Mouse (Mus musculus): ENCODE measurements around the gene Habp2.
A peak's percentile ranks its signal among the peaks of the same experiment; 100 is the strongest.

Habp2 gene

GRCm38 (mm10) chr19:56363721-56364460 is 77.0 kb downstream of the Habp2 start:
- peak; percentile 50 for DNase-seq (ENCODE audit: low spot score)

DNA sequence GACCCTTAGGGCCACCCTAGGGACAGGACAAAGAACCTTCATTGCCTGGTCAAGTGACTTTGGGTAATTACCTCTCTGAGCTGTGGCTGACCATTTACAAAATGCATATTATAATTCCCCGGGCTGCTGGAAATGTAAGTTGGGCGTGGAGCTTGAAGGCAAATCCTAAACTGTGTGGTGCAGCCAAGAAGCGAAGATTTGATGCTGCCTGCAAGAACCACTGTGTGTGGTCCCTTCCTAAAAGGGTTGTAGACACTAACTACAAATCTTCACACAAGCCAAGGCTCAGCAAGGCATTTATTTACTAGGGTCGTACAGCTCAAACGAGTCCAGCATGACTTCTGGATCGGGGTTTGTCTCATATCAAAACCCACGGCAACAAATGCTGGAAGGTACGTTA is 77.6 kb downstream of the Habp2 start:
- no peak for DNase-seq (ENCODE audit: low spot score)

DNA sequence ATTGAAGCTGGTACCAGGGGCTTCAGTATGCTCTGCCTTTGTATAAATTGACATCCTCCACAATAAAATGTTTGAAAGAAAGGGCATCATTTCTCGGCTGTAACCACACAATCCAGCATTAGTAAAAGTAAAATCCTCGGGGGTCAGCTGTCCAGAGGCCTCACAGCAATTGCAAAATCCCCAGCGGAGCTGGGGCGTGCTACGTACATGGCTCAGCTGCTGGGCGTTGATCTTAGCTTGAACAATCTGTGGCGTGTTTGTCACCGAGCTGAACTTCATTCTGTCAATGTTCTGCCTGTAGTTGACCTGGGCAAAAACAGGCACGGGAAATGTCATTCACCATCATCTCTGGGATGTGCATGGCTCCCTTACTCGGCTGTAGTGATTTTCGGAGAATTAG is 79.2 kb downstream of the Habp2 start:
- no peak for DNase-seq (ENCODE audit: low spot score)

GRCm38 (mm10) chr19:56366625-56367024 is 79.7 kb downstream of the Habp2 start:
- DNase-seq (ENCODE audit: low spot score), result no peak

- no peak for DNase-seq (ENCODE audit: low spot score)
Measured at GRCm38 (mm10) chr19:56367778-56368177, 80.8 kb downstream of the Habp2 start.

GRCm38 (mm10) chr19:56368912-56369311 is 82.0 kb downstream of the Habp2 start:
- DNase-seq (ENCODE audit: low spot score), result no peak
